Mouse (Mus musculus) adrenal gland (tissue): ENCODE measurements around the gene Lbx1.

Experiments
- intact Hi-C: fragments of 180-260 bp; cut with DNase I; formaldehyde crosslinking; loops from one replicate; pipeline ENCODE4 v1.15.1; 2025

The Lbx1 gene

DNA sequence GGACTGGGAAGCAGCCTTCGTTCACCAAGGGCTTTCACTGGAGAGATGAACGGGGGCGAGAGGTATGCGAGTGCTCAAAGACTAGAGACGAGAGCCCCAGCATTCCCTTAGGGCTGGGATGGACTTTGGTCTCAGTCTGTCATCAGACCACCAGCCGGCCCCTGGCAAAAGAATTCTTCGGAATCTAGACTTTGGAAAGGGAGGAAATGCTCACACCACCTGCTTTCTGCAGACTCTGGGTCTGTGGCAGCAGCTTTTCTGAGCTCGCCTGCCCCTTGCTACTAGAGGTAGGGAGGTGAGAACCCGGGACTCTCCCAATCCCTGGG, 14.2 kb downstream of the Lbx1 start:
- intact Hi-C loops: loop anchor here (2.0 to 5.0 kb wide), 3 partner anchors 216 to 526 kb away; partner anchors contain the start of gene Npm3

DNA sequence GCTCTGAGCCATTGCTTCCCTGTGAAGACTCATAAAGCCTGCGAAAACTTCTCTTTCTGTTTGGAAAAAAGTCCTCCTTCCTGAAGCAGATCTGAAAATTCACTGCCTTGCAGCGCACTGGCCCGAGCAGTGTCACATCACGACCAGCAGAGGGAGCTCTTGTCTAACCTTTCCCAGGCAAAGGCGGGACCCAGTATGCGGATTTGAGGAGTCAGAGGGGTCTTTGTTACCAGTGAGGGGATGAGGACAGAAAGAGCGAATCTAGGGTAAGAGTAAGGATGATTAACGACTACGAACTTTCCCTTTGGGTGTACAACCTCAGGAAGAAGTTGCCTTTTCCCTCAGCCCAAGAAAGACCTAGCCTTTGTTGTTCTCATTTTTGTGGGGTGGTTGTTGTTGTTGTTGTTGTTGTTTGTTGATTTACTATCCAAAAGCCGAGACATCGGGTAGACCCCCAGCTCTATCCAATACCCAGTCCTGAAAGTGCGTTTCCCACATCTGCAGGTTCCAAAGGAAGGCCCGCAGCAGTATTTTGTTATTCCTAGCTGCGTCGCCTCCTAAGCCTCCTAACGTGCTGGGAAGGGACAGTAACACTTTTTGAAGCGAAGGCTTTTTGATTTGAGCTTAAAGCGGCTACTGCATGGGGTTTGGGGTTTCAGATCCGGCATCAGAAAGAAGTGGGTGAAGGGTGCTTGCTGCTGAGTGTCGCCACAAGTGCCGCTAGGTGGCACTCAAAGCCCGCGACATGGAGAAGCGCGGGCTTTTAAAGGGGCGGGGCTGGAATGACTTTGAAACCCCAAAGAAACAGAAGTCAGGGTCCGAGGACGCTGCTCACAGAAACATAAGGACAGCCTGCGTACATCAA, 14.8 kb downstream of the Lbx1 start:
- intact Hi-C loops: loop anchor here (2.0 to 5.0 kb wide), 3 partner anchors 216 to 526 kb away; partner anchors contain the start of gene Npm3

DNA sequence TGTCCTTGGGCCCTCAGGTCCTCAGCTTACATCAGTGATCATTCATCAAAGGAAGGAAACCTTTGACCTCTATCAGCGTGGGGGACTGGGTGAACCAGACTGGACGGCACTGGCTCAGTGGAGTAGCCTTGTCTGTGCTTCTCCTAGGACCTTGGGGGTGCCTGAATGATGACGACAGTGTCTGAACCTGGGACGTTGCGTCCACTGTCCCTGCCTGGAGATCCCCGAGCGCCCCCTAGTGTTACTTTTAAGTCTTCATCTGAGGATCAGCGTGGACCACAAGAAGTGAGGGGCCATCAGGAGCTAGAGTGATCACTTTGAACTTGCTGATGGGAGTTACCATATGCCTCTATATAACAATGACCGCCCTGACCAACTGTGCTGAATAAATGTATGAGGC, 19.4 kb downstream of the Lbx1 start:
- intact Hi-C loops: loop anchor here (1.0 kb wide), 1 partner anchor 39 kb away; no protein-coding TSS in a partner anchor

DNA sequence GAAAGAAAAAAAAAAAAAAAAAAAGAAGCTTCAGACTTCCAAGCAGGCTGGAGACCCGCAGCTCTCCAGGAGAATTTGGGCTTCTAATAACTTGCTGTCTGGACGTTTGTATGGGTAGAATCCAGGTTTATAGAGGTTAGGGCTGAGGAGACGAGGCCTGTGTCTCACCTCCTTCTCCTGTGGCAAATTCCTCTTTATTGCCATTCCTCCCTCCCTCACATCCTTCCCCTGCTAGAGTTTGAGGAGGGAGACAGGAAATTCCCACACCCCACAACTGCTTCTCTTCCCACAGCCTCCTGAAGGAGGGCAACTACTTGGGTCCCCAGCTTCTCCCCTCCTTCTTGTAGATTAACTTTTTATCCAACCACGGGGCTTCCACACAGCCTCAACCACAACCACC, 20.2 kb downstream of the Lbx1 start:
- intact Hi-C loops: no loop called here

DNA sequence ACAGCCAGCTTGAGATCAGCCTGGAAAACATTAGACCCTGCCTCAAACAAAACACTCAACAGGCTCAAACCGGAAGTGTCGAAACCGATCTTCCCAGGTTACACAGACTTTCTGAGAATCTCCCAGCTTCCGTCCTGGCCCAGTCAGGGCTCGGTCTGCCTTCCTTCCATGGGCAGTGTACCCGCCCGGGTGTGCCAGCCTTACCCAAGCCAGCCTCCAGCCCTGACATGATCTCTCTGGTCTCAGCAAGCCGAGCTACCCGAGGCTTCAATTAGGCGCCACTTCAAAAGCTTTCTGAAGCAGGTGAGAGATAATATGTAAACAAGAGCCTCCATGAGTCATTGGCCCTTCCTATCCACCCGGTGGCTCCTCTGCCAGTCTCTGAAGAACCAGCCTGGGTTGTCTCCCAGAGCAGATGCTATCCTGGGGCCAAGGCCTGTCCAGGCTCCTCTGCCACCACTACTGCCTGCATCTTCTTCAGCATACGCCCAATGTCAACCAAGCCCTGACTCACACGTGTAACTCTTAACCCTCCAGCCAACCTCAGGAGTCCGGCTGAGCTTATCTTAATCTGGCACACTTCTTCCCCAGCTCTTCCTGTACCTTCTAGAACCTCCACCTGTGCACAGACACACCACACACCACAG, 25.7 kb downstream of the Lbx1 start:
- intact Hi-C loops: no loop called here

DNA sequence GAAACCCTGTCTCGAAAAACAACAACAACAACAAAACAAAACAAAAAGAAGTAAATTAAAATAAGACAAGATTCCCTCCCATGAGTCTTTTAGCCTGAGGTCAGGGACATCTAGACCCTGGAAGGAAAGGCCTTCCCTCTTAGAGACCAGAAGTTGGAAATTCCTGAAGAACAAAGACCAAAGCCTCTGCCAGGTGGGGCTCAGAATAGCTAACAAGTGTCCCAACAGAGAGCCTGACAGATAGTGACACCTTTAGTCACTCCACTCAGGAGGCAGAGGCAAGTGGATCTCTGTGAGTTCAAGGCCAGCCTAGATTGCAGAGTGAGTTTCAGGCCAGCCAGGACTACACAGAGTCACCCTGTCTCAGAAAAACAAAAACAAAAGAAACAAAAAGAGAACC, 26.4 kb downstream of the Lbx1 start:
- intact Hi-C loops: no loop called here

DNA sequence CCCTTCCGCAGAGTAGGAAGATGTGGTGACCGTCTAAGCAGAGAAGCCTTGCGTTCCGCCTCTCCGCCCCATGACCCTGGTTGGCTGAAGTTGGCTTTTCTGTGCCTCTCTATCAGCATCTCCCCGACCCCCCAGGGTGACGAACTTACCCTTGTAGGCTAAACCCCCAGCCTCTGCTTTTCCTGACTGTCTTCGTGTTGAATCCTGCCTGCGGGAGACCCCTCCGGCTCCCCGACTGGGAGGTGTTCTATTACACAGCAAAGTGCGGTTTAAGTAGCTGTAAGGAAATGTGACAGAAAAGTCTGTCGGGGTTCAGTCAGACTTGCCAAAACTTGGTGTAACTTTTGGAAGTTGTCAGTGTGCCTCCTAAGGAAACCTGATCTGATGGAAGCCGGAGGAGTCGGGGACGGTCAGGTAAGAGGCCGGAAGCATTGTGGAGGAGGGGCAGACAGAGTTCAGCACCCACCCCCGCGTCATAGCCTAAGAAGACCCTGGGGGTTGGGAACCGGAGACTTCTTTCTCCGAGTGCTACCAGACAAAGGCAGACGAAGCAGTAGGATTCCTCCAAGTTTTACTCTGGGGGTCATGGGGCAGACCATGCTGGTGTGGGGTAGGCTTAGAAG, 27.1 kb downstream of the Lbx1 start:
- intact Hi-C loops: no loop called here

DNA sequence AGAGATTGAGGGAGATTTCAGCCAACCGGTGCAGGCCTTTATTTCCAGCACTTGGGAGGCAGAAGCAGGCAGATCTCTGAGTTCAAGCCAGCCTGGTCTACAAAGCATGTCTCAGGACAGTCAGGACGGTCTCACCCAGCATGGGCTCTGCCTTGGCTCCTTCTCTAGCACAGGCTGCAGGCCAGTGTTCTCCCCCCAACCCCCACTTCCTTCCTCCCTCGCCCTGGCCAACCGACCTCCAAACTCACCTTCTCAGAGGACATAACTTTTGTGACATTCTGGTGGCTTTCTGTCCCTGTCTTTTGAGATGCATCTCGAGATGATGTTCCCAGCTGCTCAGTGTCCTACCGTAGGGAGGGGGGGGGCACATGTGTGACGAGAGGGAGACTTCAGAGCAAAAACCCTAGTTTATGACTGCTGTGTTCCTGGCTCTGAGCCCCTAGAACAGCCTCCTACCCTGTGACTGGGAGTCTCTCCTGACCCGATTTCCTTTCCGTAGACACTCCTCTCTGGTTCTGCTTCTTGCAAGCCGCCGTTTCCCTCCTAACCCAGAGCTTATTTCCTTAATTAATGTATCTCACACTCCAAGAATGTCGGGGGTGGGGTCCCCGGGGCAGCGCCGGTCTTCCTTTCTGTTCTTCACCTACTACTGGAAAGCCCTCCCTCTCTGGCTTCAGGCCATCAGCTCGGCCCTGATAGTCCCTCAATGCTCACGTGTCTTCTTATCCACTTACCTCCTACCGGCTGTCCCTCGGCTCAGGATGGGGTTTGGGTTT, 27.8 kb downstream of the Lbx1 start:
- intact Hi-C loops: no loop called here

DNA sequence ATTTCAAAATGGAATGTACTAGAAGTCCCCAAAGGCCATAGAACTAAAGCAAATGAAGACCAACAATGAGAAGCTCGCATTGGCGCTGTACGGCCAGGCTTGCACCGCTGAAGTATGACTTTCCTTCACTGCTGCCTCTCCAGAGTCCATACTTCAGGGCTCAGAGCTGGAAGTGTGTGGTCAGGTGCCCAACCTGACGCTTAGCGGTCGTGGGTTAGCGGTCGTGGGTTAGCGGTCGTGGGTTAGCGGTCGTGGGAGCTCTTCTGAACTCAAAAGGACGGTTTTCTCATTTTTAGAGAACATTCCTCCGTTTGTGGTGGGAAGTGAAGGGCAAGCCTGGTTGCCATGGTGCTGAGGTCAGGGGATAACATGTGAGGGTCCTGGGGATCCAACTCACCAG, 28.5 kb downstream of the Lbx1 start:
- intact Hi-C loops: no loop called here

DNA sequence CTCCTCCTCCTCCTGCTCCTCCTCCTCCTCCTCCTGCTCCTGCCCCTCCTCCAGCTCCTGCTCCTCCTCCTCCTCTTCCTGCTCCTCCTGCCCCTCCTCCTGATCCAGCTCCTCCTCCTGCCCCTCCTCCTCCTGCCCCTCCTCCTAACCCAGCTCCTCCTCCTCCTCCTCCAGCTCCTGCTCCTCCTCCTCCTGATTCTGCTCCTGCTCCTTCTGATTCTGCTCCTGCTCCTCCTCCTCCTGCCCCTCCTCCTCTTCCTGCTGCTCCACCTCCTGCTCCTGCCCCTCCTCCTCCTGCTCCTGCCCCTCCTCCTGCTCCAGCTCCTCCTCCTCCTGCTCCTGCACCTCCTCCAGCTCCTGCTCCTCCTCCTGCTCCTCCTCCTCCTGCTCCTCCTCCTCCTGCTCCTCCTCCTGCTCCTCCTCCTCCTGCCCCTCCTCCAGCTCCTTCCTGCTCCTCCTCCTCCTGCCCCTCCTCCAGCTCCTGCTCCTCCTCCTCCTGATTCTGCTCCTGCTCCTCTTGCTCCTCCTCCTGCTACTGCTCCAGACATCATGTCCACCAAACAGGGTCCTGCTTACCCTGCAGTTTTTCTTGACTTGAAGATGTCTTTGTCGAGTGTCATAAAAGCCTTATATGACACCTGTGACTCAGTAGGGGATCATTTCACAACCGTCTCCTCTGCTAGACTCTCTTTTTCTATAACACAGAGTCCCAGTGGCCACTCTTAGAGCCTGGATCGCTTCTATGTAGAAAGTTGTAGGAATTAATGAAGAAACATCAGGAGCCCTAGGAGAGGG, 30.1 kb downstream of the Lbx1 start:
- intact Hi-C loops: no loop called here

DNA sequence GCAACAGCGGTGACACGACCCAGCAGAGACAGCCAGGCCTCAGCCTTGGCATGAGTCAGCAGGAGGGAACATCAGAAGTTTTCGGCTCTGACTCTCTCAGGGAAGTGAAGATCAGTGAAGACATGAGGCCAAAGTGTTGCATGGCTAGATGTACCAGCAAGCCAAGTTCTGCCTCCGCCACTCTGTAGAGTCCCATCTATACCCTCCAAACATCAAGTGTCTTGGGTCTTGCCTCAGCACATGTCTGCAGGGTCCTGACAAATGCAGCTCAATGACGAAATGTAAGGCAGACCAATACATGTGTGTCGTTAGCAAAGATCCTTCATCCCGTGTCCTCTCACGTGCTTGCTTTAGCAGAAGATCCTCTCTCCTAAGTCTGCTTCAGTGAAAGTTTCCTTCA, 38.6 kb downstream of the Lbx1 start:
- intact Hi-C loops: no loop called here

DNA sequence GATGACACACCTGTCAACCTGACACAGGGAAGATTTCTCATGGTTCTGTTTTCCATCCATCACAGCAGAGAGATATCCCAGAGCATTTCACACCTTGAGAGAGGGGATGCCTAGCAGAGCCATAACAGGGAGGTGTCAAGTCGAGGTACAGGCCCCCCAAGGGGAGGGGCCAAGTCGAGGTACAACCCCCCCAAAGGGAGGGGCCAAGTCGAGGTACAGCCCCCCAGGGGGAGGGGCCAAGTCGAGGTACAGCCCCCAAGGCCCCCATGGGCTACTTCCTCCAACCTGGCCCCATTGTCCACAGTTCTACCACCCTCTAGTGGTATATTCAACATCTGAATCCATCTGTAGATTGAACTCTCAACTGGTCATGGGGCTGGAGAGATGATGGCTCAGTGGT, 41.0 kb downstream of the Lbx1 start:
- intact Hi-C loops: no loop called here
